Mouse (Mus musculus): Measurements from ENCODE around the gene Kif2a. TPM values are rescaled to one million over a fixed set of nuclear protein-coding genes. Genes with fewer than 3 reads are reported as not detected.
A peak's percentile ranks its signal among the peaks of the same experiment; 100 is the strongest.

Gene Kif2a
- total RNA-seq, 2 experiments from 2014 or later = 20.4 to 30.3 TPM

GRCm38 (mm10) chr13:107039493-107039892, 17.6 kb upstream of the Kif2a start:
- H3K27ac ChIP-seq = no peak overlapping the region
- intact Hi-C loops (cut with DNase I) = no loop called here
- H3K4me3 ChIP-seq = no peak overlapping the region
- no peak for TF ChIP-seq CTCF (IDR thresholded peaks at IDR 0.05)
- no peak for DNase-seq

- no peak for TF ChIP-seq CTCF (IDR thresholded peaks at IDR 0.05)
- no peak for DNase-seq
- intact Hi-C loops (cut with DNase I) = no loop called here
- Histone ChIP-seq H3K4me3 (no peak overlapping the region), H3K27ac (no peak overlapping the region)
Measured at GRCm38 (mm10) chr13:107038346-107038745, 16.4 kb upstream of the Kif2a start.

GRCm38 (mm10) chr13:107035511-107036113, 13.7 kb upstream of the Kif2a start:
- no peak overlapping the region for H3K27ac ChIP-seq
- H3K4me3 ChIP-seq = no peak overlapping the region
- intact Hi-C loops (cut with DNase I) = no loop called here
- DNase-seq = no peak
- TF ChIP-seq CTCF (IDR thresholded peaks at IDR 0.05) = no peak

GRCm38 (mm10) chr13:107035078-107035477, 13.2 kb upstream of the Kif2a start:
- TF ChIP-seq CTCF (IDR thresholded peaks at IDR 0.05) = no peak
- DNase-seq = no peak
- Histone ChIP-seq H3K27ac (no peak overlapping the region), H3K4me3 (no peak overlapping the region)
- intact Hi-C loops (cut with DNase I) = no loop called here

GRCm38 (mm10) chr13:107034028-107034920, 12.3 kb upstream of the Kif2a start:
- intact Hi-C loops (cut with DNase I) = no loop called here
- no peak overlapping the region for H3K27ac ChIP-seq
- TF ChIP-seq CTCF (IDR thresholded peaks at IDR 0.05) = no peak
- DNase-seq = no peak
- no peak overlapping the region for H3K4me3 ChIP-seq

- Histone ChIP-seq H3K27ac (no peak overlapping the region), H3K4me3 (no peak overlapping the region)
- intact Hi-C loops (cut with DNase I) = no loop called here
- no peak for DNase-seq
- no peak for TF ChIP-seq CTCF (IDR thresholded peaks at IDR 0.05)
Measured at GRCm38 (mm10) chr13:107031228-107031627, 9.3 kb upstream of the Kif2a start.

GRCm38 (mm10) chr13:107027218-107027617, 5.3 kb upstream of the Kif2a start:
- TF ChIP-seq CTCF (IDR thresholded peaks at IDR 0.05) = no peak
- Histone ChIP-seq H3K27ac (no peak overlapping the region), H3K4me3 (no peak overlapping the region)
- no peak for DNase-seq
- intact Hi-C loops (cut with DNase I) = loop anchor here (5.0 to 10.0 kb wide), 2 partner anchors 70 to 1128 kb away; partner anchors contain the start of genes Ercc8 and Ndufaf2

GRCm38 (mm10) chr13:107025663-107026062, 3.7 kb upstream of the Kif2a start:
- Histone ChIP-seq H3K4me3 (no peak overlapping the region), H3K27ac (no peak overlapping the region)
- DNase-seq = no peak
- intact Hi-C loops (cut with DNase I) = loop anchor here (5.0 to 10.0 kb wide), 2 partner anchors 72 to 1129 kb away; partner anchors contain the start of genes Ercc8 and Ndufaf2
- no peak for TF ChIP-seq CTCF (IDR thresholded peaks at IDR 0.05)

- peak; percentile 93 for DNase-seq
- intact Hi-C loops (cut with DNase I) = loop anchor here (10.0 kb wide), 1 partner anchor 1132 kb away; the partner anchor contains the start of genes Ercc8 and Ndufaf2
- no peak for TF ChIP-seq CTCF (IDR thresholded peaks at IDR 0.05)
- H3K4me3 ChIP-seq = peak overlapping the region; percentile 96
- peak overlapping the region; percentile 94 for H3K27ac ChIP-seq
Measured at GRCm38 (mm10) chr13:107022266-107023171, 593 bp upstream of the Kif2a start.

- no peak for DNase-seq
- intact Hi-C loops (cut with DNase I) = no loop called here
- no peak overlapping the region for H3K4me3 ChIP-seq
- no peak overlapping the region for H3K27ac ChIP-seq
- TF ChIP-seq CTCF (IDR thresholded peaks at IDR 0.05) = no peak
Measured at GRCm38 (mm10) chr13:107019443-107019842, 2.5 kb downstream of the Kif2a start.

GRCm38 (mm10) chr13:107013926-107014325, 8.0 kb downstream of the Kif2a start:
- DNase-seq = no peak

GRCm38 (mm10) chr13:107011618-107012017, 10.3 kb downstream of the Kif2a start:
- no peak overlapping the region for H3K4me3 ChIP-seq
- TF ChIP-seq CTCF (IDR thresholded peaks at IDR 0.05) = no peak
- H3K27ac ChIP-seq = no peak overlapping the region
- intact Hi-C loops (cut with DNase I) = no loop called here
- DNase-seq = no peak

More at GRCm38 (mm10) chr13:107013926-107014325, 8.0 kb downstream of the Kif2a start:
- TF ChIP-seq CTCF (IDR thresholded peaks at IDR 0.05) = no peak
- Histone ChIP-seq H3K4me3 (no peak overlapping the region), H3K27ac (peak overlapping the region; percentile 4)
- intact Hi-C loops (cut with DNase I) = no loop called here

All from gastrocnemius, adult 2 months (tissue).